Mouse (Mus musculus) heart, embryonic 11.5 days (tissue): ENCODE measurements at regions not wholly inside any gene's neighbourhood (a gene's known extent, or its start where the extent isn't known, plus 50 kb on each side); places are given as distances from the start of the nearest gene placed in this dataset.

Experiments used
- ATAC-seq: fragments of 200-750 bp; cut with Nextera tagmentation; replicated peaks from 2 replicates; pipeline ENCODE4 v1.8.0; 2017; ENCODE audit warnings: moderate library complexity; ENCODE audit not compliant: insufficient number of reproducible peaks, low FRiP score, low TSS enrichment
- H3K27ac ChIP-seq: fragments of 300-500 bp; sonication (generic); 2 replicates; pipeline ENCODE4 v1.5.1; 2014; ENCODE audit warnings: mild to moderate bottlenecking, low read depth, low read length
- H3K27me3 ChIP-seq: fragments of 300-500 bp; sonication (generic); 2 replicates; pipeline ENCODE4 v1.6.1; 2014; ENCODE audit warnings: mild to moderate bottlenecking, low read length, mixed read lengths; ENCODE audit not compliant: control insufficient read depth, insufficient read depth
- H3K36me3 ChIP-seq: fragments of 300-500 bp; sonication (generic); 2 replicates; pipeline ENCODE4 v1.6.1; 2014; ENCODE audit warnings: mild to moderate bottlenecking, low read length, moderate library complexity, mixed read lengths; ENCODE audit not compliant: control insufficient read depth, insufficient read depth
- H3K4me1 ChIP-seq: fragments of 300-500 bp; sonication (generic); 2 replicates; pipeline ENCODE4 v1.6.1; 2014; ENCODE audit warnings: low read length; ENCODE audit not compliant: control insufficient read depth, insufficient read depth
- H3K4me2 ChIP-seq: fragments of 300-500 bp; sonication (generic); 2 replicates; pipeline ENCODE4 v1.6.1; 2014; ENCODE audit warnings: mild to moderate bottlenecking, moderate library complexity
- H3K4me3 ChIP-seq: fragments of 300-500 bp; sonication (generic); 2 replicates; pipeline ENCODE4 v1.5.1; 2014; ENCODE audit warnings: low read depth, low read length
- H3K9ac ChIP-seq: fragments of 300-500 bp; sonication (generic); 2 replicates; pipeline ENCODE4 v1.6.1; 2014; ENCODE audit warnings: mild to moderate bottlenecking, low read depth, low read length, moderate library complexity
- H3K9me3 ChIP-seq: fragments of 300-500 bp; sonication (generic); replicated peaks from 2 replicates; pipeline ENCODE4 v1.6.1; 2016; ENCODE audit warnings: low read length; ENCODE audit not compliant: control insufficient read depth
- WGBS: fragments of 180-500 bp; shearing (Covaris S2); extraction: QIAGEN DNeasy Blood & Tissue Kit; methylation state at CpG from one replicate; pipeline ENCODE4 v1.1.7; 2014; ENCODE audit not compliant: insufficient replicate concordance; 5-methylcytosine and 5-hydroxymethylcytosine counted together

DNA sequence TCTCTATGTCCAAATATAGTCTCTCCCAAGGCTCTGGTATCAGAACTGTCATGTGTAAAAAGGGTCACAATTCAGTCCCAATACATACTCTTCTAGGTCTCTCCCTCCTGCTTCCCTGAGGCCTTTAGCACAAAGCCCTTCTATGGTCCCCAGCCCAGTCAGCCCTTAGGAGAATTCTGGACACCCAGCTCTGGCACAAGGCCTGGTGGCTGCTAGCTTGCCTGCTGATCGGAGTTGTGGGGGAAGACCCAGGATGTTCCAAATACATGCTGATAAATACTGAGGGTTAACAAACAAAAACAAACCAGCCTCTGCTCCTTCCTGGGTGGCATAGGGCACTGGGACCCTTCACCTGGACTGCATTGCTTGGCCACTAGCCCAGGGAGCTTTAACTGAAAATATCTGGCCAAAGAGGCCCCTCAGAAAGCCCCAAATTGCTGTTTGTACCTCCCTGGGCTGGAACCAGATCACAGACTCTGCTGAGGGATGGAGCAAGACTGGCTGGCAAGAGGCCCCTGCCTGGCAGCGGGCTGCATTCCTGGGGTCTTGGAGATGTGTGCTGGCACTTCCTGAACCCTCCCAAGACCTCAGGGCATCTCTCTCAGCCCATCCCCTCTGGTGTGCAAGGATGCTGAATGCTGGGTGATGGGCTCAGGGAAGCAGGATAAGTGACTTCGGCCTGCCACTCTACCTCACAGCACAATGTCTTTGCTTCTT, 114.3 kb downstream of the 1810010D01Rik start:
- Histone ChIP-seq H3K27me3 (no peaks in the 10 kb centered on the region), H3K4me2 (no peak overlapping the region), H3K9me3 (no peaks in the 10 kb centered on the region), H3K4me1 (no peaks in the 10 kb centered on the region; the same call in 1 of the 2 replicates), H3K36me3 (no peaks in the 10 kb centered on the region), H3K27ac (no peak overlapping the region), H3K9ac (no peak overlapping the region), H3K4me3 (no peak overlapping the region)
- no peak for ATAC-seq
- 79% methylated on average over 3 of the region's 3 CpGs for WGBS

DNA sequence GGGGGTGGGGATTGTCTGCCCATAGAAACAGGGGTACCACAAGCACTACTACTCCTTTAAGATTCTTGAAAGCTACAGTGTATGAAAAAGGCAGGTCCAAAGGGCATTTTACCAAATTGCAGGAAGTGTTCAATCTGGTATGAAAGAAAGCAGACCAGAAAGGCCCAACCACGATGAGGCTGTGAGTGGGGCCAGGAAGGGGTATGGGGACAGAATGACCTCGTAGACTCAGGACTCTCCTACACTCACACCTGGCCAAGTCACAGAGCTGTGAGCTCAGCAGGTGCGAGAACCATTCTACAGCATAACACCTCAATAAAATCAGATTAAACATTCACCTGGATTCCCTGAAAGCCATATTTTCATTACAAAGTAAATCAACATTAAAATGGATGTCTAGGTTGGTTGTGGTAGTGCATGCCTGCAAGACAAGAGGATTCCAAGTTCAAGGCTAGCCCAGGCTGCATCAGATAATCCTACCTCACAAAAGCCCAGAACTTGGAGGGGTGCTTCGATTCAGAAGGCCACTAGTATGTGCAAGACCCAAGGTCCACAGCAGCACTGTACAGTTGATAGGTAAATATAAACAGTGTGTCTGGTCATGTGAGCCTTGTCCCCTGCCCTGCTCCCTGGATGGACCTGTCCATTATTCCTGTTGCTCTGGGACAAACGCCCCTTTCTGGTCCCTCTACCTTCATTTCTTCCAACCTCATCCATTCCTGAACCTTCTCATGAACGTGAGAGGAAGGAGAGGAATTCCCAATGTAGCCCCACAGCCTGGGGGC, 115.3 kb downstream of the 1810010D01Rik start:
- Histone ChIP-seq H3K9me3 (no peaks in the 10 kb centered on the region), H3K4me1 (peaks cover 7% of the 10 kb centered on the region; the same call in 1 of the 2 replicates)
- WGBS = 70% methylated on average over 6 of the region's 6 CpGs

DNA sequence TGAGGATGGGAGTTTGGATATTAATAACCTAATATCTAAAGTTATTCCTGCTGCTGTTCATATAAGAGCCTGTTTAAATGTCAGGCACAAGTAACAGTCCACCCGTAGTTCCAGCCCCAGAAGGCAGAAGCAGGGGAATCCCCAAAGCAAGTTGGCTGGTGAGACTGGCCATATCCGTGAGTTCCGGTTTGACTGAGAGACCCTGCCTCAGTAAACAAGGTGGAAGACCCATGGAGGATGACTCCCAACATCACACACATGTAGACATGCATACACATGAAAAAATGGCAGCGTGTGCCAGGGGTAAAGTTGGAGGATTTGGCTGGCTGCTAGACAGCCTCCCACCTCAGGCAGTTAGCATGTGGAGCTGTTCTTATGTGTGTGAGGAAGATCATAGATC, 117.1 kb downstream of the 1810010D01Rik start:
- Histone ChIP-seq H3K27ac (no peak overlapping the region), H3K4me3 (no peak overlapping the region), H3K27me3 (no peaks in the 10 kb centered on the region), H3K36me3 (no peaks in the 10 kb centered on the region), H3K4me2 (no peak overlapping the region), H3K9me3 (no peaks in the 10 kb centered on the region), H3K9ac (no peak overlapping the region), H3K4me1 (peaks cover 9% of the 10 kb centered on the region; the same call in 1 of the 2 replicates)
- 76% methylated on average over 4 of the region's 4 CpGs for WGBS
- no peak for ATAC-seq

More for the DNA sequence above, 115.3 kb downstream of the 1810010D01Rik start:
- Histone ChIP-seq H3K4me2 (no peak overlapping the region), H3K27me3 (no peaks in the 10 kb centered on the region), H3K9ac (no peak overlapping the region), H3K4me3 (no peak overlapping the region), H3K27ac (no peak overlapping the region), H3K36me3 (no peaks in the 10 kb centered on the region)
- no peak for ATAC-seq

DNA sequence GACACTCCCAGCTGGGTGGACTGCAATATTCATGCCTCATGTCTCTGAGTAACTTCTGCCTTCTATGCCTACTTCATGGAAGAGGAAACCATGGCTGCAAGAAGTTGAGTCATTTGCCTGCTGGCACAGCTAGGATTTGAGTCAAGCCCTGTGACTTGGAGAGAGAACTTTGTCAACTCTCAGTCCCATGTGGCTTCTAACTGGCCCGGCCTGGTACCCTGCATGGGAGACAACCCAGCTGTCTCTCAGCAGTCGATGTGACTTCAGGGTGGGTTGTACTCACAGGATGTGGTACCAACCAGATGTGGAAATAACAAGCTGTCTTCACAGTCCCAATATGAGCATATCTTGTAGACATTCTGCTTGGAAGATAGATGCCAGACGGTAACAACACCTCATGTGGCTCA, 118.6 kb downstream of the 1810010D01Rik start:
- H3K27ac ChIP-seq = no peak overlapping the region
- no peak overlapping the region for H3K9ac ChIP-seq
- WGBS = 73% methylated on average over 3 of the region's 3 CpGs

DNA sequence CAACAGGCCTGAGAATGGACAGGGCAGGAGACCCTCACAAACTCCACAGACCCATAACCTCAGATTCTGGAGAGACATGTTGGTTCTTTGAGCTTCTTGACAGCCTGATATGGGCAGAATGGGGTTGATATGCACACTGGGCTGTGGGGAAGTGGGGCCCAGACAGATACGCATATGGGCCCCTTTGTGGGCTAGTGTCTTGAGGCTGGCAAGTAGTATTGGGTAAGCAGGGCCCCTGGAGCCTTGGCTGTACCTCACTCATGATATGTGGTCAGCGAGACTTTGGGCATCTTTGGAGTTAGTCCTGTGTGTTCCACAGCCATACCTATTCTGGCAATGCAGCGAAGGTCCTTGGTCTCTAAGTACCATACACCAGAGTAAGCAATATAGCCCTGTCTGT, 119.3 kb downstream of the 1810010D01Rik start:
- H3K9ac ChIP-seq = no peak overlapping the region
- WGBS = 83% methylated on average over 3 of the region's 3 CpGs
- H3K4me2 ChIP-seq = no peak overlapping the region
- ATAC-seq = no peak
- peaks cover 9% of the 10 kb centered on the region; the same call in 1 of the 2 replicates for H3K4me1 ChIP-seq
- H3K27me3 ChIP-seq = no peaks in the 10 kb centered on the region
- H3K36me3 ChIP-seq = no peaks in the 10 kb centered on the region
- H3K4me3 ChIP-seq = no peak overlapping the region
- H3K9me3 ChIP-seq = no peaks in the 10 kb centered on the region; the same call in 1 of the 2 replicates
- H3K27ac ChIP-seq = no peak overlapping the region

More for the DNA sequence above, 118.6 kb downstream of the 1810010D01Rik start:
- Histone ChIP-seq H3K9me3 (no peaks in the 10 kb centered on the region; the same call in 1 of the 2 replicates), H3K4me1 (peaks cover 9% of the 10 kb centered on the region; the same call in 1 of the 2 replicates), H3K27me3 (no peaks in the 10 kb centered on the region), H3K4me3 (no peak overlapping the region), H3K4me2 (no peak overlapping the region), H3K36me3 (no peaks in the 10 kb centered on the region)
- no peak for ATAC-seq

DNA sequence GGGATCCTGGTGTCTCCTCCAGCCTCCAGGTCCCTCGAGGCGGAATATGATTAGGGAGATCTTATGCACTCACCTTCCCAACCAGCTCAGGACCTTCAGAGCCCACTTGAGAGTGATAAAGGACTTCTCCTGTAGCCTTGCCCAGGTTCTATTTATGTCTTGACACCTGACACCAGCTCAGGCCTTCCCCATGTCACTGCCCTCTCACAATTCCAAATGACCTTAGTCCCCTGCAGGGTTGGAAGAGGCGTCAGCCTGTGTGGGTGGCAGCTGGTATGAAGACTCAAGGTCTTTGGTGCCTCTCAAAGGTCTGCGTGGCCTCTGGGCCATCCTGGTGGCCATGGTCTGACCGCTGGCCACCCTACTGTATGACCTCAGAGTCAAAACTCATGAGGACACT, 120.1 kb downstream of the 1810010D01Rik start:
- Histone ChIP-seq H3K4me2 (no peak overlapping the region), H3K36me3 (no peaks in the 10 kb centered on the region), H3K27ac (no peak overlapping the region), H3K4me1 (peaks cover 12% of the 10 kb centered on the region), H3K4me3 (no peak overlapping the region), H3K9me3 (no peaks in the 10 kb centered on the region; the same call in 1 of the 2 replicates), H3K9ac (no peak overlapping the region), H3K27me3 (no peaks in the 10 kb centered on the region)
- no peak for ATAC-seq
- 56% methylated on average over 5 of the region's 5 CpGs for WGBS

DNA sequence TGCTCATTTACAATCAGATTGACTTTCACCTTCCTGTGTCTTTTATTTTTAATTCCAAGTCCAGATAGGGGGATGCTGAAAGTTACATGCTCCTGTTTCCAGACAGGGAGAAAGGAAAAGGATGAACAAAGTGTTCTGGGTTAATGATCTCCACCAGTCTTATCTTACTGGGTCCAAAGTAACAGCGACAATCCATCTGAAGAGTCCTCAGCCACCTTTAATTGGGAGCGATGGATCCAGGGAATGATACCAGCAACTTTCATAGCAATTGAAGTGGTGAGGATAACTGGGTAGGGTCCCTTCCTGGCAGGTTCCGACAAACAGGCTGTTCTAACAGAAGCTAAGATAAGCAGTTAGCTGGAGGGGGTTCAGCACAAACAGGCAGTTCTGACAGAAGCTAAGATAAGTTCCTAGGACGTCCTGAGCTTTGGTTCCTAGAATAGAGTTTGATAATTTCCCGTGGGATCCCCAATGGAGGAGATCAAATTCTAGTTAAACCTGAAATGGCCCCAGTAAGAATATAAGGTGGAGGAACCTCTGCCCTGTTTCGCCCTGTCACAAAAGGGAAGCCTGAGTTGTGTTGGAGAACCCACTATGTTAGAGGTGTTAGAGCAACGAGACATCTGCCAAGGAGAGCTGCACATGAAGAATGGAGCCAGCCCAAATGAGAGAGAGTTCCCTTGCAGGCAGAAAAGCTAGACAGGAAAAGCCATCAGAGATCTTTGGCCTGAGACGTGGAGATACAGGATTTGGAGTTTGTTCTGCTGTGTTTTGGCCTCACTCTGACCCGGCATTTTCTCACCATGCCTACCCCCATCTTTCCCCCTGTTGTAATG, 124.8 kb downstream of the 1810010D01Rik start:
- Histone ChIP-seq H3K9me3 (no peaks in the 10 kb centered on the region; the same call in 1 of the 2 replicates), H3K27me3 (no peaks in the 10 kb centered on the region), H3K36me3 (no peaks in the 10 kb centered on the region), H3K4me1 (peaks cover 15% of the 10 kb centered on the region), H3K4me3 (no peak overlapping the region), H3K4me2 (no peak overlapping the region), H3K27ac (no peak overlapping the region), H3K9ac (no peak overlapping the region)
- no peak for ATAC-seq
- 34% methylated on average over 9 of the region's 9 CpGs for WGBS
